Mouse (Mus musculus) ES-Bruce4 (cell line): ENCODE results near the gene Trit1.

Experiments
- CTCF ChIP-seq: IDR thresholded peaks from one replicate; pipeline ENCODE4 v1.8.1; 2011; ENCODE audit warnings: low read depth, low read length
- EP300 ChIP-seq: IDR thresholded peaks from 2 replicates; pipeline ENCODE4 v1.6.1; 2011; ENCODE audit warnings: low read depth, low read length; ENCODE audit not compliant: insufficient read depth
- POLR2A ChIP-seq: IDR thresholded peaks from one replicate; pipeline ENCODE4 v1.8.1; 2011; ENCODE audit warnings: low read length; ENCODE audit not compliant: insufficient read depth

DNA sequence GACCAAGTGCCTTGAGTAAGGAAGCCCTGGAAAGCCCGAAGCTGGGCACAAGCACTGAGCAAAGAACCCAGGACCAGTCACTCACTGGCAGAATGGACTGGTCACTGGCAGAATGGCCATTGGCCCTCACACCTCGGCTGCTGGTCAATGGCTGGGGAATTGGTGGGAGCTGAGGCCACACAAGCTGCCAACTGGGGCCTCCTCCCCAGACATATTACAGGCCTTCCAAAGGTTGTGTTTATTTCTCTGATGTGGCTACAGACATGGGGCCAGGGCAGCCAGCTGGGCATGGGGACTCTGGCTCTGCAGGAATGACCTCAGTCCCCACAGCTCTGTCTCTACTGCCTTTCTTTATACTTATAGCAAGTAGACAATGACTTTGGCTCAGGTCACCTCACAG lies 37.5 kb upstream of the Trit1 start:
- TF ChIP-seq POLR2A, result no peak
- no peak for TF ChIP-seq CTCF
- TF ChIP-seq EP300, result no peak
